Mouse (Mus musculus) retina, postnatal 7 days (tissue): ENCODE data around the gene Wsb1.
"Not testable (repeated sequence)": the region's sequence is repeated elsewhere in the genome, so short reads cannot be mapped to it uniquely, and the experiment has no call there.

ENCODE experiments used
- DNase-seq: peaks from one replicate; pipeline ENCODE4 v3.0.0-alpha.2; 2012; ENCODE audit warnings: low read depth, low spot score

Wsb1 gene

DNA sequence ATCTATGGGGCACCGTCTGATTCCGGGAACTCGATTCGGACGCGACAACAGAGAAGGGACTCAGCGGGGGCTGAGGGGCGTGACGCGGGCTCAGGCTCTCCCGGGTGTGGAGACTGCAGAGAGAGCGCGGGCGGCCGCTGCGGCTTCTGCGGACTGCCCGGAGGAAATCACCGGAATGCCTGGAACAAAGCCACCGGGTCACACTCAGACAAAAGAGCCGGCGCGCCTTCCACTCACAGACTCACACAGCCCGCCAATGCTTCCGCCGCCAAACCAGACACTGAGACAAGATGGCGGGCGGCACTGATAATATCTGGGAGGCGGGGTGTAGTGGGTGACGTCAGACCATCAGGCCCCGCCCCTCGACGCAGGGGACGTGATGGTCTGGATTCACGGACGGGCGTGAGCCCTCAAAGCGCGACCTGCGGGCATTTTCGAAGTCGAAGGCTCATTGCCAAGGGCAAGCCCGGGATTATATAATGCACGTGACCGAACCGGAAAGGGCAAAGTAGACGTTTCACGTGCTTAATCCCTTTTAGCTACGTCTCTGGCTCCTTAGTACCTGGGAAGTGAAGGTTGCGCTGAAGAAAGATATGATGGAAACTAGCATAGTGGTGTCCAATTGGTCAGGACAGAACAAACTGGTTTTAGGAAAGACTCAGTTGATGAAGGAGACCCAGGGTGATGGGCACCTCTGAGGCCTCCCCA, at the start of gene Wsb1:
Gene Wsb1 (minus strand): TSS at position 281 of the 708 bp plus-strand sequence.
- DNase-seq, result peak; percentile 93

GRCm38 (mm10) chr11:79304245-79304644, 49.8 kb upstream of the Wsb1 start:
- DNase-seq, result not testable (repeated sequence)

GRCm38 (mm10) chr11:79303109-79303508, 48.6 kb upstream of the Wsb1 start:
- no peak for DNase-seq

- no peak for DNase-seq
Measured at GRCm38 (mm10) chr11:79299719-79300431, 45.4 kb upstream of the Wsb1 start.

- no peak for DNase-seq
Measured at GRCm38 (mm10) chr11:79296856-79297491, 42.5 kb upstream of the Wsb1 start, which contains the start of gene Gm9964. Gm9964 (minus strand) TSS chr11:79296906.

DNA sequence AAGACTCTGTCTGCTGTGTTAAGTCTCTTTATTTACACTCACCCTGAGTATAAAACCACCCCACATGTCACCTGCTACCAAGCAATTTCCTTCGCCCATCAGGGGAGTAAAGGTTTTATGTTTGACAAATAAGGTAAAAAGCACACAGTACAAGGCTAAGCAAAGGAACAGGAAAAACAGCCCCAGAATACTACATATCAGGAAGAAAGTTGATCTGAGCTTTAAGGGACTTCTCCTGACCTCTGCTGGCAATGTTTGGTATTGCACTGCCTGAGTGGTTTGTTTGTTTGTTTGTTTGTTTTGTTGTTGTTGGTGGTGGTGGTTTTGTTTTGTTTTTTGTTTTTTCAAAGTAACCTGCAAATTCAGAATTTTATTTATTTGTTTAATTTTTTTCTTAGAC, 41.7 kb upstream of the Wsb1 start:
- DNase-seq, result peak; percentile 48

DNA sequence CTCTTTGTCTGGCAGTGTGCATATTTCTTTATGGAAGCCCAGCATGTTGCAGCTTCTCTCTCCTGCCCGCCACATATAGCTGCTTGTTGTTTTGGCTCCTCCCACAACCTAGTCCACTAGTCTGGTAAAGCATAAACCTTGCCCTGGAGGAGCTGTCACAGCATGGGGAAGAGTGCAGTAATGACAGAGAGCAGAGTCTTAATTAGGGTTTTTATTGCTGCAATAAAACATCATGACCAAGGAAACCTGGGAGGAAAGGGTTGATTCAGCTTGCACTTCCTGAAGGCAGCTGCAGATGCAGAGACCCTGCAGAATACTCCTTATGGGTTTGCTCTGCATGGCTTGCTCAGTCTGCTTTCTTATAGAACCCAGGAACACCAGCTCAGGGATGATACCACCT, 39.5 kb upstream of the Wsb1 start:
- DNase-seq, result no peak

- no peak for DNase-seq
Measured at GRCm38 (mm10) chr11:79293025-79293424, 38.6 kb upstream of the Wsb1 start.

DNA sequence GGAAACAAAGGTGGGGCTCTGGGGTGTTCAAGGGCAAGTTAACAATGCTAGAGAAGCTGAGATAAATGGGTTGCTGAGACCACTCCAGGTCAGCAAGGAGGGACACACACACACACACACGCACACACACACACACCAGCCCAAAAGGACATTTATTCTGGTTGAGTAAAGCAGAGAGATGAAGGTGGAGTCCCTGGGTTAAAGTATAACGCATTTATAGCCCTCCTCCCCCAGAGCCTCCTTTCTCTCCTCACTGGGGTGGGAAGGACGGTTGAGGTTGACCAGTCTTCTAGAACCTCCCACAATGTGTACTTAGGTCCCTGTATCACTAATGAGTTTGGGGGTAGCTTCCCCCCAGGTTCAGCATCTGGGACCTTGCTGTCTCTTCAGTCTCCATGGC, 37.7 kb upstream of the Wsb1 start:
- no peak for DNase-seq

- DNase-seq, result no peak
Measured at GRCm38 (mm10) chr11:79291651-79292050, 37.2 kb upstream of the Wsb1 start.

DNA sequence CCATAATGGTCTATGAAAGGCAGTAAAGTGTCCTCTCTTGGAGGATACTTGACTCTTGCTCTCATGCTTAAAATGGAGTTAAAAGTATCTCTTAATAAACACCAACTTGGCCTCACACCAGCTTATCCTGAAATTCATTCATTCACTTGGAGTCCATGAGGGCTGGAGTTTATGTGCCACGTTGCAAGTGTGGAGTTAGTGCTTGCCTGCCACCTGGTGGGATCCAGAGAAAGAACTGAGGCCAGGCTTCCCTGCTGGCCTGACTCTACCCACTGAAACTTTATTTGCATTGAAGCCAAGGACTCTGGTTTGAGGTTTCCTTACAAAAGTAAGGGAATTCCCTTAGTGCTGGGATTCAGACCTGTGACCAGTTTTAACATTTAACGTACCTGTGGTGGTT, 36.0 kb upstream of the Wsb1 start:
- peak; percentile 37 for DNase-seq

- no peak for DNase-seq
Measured at GRCm38 (mm10) chr11:79288913-79289640, 34.6 kb upstream of the Wsb1 start.

- no peak for DNase-seq
Measured at GRCm38 (mm10) chr11:79288278-79288843, 33.9 kb upstream of the Wsb1 start.

GRCm38 (mm10) chr11:79287447-79287846, 33.0 kb upstream of the Wsb1 start:
- no peak for DNase-seq

DNA sequence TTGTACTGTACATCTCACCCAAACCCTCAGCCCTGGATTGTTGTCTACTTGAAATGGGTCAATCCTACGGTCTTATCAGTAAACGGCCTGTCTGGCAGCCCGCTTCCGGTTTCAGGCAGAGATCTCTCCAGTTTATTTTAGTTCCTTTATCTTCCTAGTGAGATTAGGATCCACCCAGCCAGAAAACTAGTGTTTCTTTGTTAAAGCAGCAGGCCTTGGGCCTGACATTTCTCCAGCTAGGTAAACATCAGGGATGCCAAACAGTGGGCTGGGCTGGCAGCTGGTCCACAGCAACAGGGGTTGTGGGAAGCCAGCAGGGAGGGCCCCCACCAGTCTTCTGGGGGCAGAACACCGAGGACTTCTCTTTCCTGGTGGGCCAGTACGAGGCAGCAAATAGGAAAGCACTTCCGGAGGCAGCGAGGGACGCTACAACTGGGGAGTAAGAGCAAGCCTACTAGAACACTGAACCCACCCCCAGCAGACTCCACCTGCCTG, 31.9 kb upstream of the Wsb1 start:
- no peak for DNase-seq

GRCm38 (mm10) chr11:79283350-79284030, 29.0 kb upstream of the Wsb1 start:
- no peak for DNase-seq

DNA sequence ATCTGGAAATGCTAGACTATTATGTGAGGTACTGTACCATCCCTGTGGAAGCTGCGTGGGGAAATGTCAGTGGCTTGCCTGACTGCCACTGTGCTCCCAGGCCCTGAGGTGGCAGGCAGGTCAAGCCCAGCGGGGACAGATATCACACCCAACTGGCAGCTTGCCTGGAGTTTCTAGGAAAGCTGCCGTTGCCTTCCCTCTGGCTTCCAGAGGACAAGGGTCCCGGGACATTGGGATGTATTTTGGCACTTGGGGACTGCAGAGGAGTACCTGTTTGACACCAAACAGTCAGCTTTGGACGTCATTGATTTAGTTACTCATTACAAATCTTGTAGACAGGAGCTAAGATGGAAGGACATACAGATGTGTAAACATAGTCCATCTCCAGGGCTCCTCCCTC, 26.9 kb upstream of the Wsb1 start:
- DNase-seq, result no peak

GRCm38 (mm10) chr11:79279732-79280405, 25.4 kb upstream of the Wsb1 start:
- no peak for DNase-seq

DNA sequence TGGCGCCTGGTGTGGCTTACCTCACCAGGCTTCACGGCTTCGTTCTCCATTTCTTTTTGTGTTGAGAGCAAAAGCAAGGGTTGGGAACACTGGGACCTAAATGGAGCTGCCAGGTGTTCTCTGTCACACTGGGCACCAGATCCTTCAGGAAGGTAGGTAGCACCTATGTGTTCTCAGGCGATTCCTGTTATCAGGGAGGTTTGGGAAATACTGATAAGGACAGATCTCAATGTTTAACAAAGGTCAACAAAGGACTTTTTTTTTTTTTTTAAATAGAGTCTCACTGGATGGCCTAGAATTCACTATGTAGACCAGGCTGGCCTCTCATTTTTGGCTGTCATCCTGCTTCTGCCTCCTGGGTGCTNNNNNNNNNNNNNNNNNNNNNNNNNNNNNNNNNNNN, 19.3 kb upstream of the Wsb1 start:
- no peak for DNase-seq

- no peak for DNase-seq
Measured at GRCm38 (mm10) chr11:79273039-79273438, 18.6 kb upstream of the Wsb1 start.
